Mouse (Mus musculus): ENCODE data around the gene Pi4k2a. TPM values are rescaled to one million over a fixed set of nuclear protein-coding genes. Genes with fewer than 3 reads are reported as not detected.

Pi4k2a gene
- polyA plus RNA-seq, 1 experiment from 2014 or later = 33.0 TPM

DNA sequence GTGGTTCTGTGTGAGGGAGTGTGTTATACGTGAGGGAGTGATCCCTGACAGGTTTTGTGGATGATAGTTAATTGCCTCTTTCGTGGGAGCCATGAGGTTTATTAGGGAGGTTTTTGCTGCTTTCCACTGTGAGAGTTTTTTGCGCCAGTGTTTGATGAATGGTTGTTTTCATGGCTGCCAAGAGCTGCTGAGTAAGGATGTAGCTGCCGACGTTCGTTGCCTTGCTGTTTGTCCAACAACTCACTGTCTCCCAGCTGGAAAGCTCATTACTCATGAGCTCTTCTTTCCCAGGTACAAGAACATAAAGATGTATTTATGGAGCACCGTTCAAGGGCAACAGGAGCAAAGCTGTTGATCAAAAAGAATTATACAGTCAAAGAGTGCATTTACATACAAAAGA, 73.9 kb downstream of the Pi4k2a start:
- no peak for DNase-seq (ENCODE audit: low spot score)
- Histone ChIP-seq H3K9me3 (replicated peaks) (no peaks in the 10 kb centered on the region), H3K36me3 (no peaks in the 10 kb centered on the region), H3K4me3 (no peak overlapping the region), H3K27ac (no peak overlapping the region), H3K27me3 (ENCODE audit: low read depth, poor library complexity, severe bottlenecking) (peaks cover 32% of the 10 kb centered on the region), H3K4me1 (peaks cover 9% of the 10 kb centered on the region; the same call in 1 of the 2 replicates)
- 53% methylated on average over 7 of the region's 7 CpGs for WGBS

DNA sequence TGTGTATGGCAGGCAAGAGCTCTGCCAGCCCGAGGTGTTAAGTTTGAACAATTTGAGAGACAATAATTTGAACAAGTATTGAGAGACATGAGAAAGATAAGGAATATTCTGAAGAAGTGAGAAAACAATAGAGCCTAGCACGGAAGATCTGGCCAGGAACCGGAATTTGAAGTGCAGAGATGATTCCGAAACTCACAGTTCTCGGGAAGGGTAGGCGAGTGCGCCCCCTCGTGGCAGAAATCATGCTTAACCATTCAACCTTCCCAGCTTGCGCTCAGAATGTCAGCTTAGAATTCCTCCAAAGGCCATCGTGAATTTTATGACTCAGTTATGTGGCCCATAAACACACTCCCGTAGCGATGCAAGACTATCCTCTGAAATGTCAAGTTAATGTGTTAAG, 75.9 kb downstream of the Pi4k2a start:
- DNase-seq (ENCODE audit: low spot score) = peak; percentile 94
- Histone ChIP-seq H3K36me3 (no peaks in the 10 kb centered on the region), H3K27ac (no peak overlapping the region; the same call in 1 of the 2 replicates), H3K4me3 (peak overlapping the region; percentile 29), H3K9me3 (replicated peaks) (no peaks in the 10 kb centered on the region), H3K27me3 (ENCODE audit: low read depth, poor library complexity, severe bottlenecking) (peaks cover 39% of the 10 kb centered on the region), H3K4me1 (peaks cover 13% of the 10 kb centered on the region)
- WGBS = 5% methylated on average over 12 of the region's 12 CpGs

DNA sequence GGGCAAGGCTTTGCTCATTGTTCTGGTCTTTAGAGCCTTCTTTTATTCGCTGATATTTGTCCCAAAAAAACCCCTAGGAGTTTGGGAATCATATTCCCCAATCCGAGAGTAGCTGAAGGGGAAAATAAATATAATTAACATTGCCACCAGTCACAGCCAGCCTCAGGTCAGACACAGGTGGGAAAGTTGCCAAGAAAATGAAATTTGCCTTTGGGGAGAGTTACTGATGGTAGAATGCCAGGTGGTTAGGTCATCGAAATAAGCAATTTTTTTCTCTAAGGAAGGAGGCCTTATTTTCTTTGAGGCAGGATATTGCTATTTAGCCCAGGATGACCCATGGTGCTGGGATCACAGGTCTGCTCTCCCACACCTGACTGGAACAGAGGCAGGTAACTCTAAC, 76.5 kb downstream of the Pi4k2a start:
- peaks cover 20% of the 10 kb centered on the region for H3K4me1 ChIP-seq
- H3K9me3 ChIP-seq (replicated peaks) = no peaks in the 10 kb centered on the region
- no peak overlapping the region for H3K4me3 ChIP-seq
- no peak overlapping the region for H3K27ac ChIP-seq
- H3K27me3 ChIP-seq (ENCODE audit: low read depth, poor library complexity, severe bottlenecking) = peaks cover 39% of the 10 kb centered on the region
- no peaks in the 10 kb centered on the region for H3K36me3 ChIP-seq
- WGBS = 56% methylated on average over 3 of the region's 3 CpGs
- no peak for DNase-seq (ENCODE audit: low spot score)

DNA sequence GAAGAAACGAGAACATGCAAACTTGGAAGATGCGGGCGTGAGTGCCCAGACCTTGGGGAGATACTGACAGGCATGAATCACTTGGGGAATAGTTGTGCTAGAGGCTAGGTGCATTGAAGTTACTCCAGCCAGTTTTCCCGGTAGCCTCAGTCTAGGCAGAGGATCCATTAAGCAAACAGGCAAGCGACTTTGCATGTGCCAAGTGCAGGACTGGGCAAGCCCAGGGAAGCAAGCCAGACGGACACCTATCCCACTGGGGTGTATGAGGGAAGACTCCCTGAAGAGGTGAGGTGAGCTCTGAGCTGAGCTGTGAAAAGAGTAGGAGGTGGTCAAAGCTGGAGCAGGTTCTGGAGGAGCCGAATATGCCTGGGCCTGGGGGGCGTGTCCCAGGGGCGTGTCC, 77.2 kb downstream of the Pi4k2a start:
- Histone ChIP-seq H3K36me3 (no peaks in the 10 kb centered on the region), H3K27ac (no peak overlapping the region), H3K4me1 (peaks cover 20% of the 10 kb centered on the region), H3K4me3 (no peak overlapping the region), H3K27me3 (ENCODE audit: low read depth, poor library complexity, severe bottlenecking) (peaks cover 39% of the 10 kb centered on the region), H3K9me3 (replicated peaks) (no peaks in the 10 kb centered on the region)
- WGBS = 59% methylated on average over 9 of the region's 9 CpGs
- no peak for DNase-seq (ENCODE audit: low spot score)

DNA sequence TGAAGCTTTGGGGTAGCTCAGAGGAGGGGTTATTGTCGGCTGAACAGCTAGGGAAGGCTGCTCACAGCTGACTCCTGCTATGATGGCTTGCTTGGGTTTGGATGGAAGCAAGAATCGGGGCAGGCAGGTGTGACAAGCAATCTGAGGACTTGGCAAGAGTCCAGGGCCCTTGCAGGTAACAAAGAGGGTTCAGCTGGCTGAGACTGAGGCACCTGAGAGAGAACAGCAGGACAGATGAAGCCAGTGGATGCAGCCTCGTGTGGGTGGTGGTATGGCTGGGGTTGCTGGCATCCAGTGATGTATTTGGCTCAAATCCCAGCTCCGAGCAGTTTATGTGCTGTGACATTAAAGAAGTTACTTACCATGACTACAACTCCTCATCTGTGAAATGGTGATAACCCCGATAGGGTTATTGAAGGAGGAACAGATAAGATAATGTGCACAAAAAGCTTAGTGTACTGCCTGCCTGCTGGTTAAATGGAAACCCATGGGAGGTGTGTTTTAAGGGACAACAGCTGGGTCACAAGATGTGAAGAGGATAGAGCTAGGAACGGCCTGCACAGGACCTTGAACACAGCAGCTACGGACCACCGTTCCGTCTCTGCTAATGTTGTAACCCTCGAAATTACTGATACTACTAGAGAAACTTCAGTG, 79.2 kb downstream of the Pi4k2a start:
- 80% methylated on average over 10 of the region's 10 CpGs for WGBS
- DNase-seq (ENCODE audit: low spot score) = no peak
- no peak overlapping the region for H3K27ac ChIP-seq
- no peaks in the 10 kb centered on the region for H3K36me3 ChIP-seq
- H3K4me1 ChIP-seq = peaks cover 20% of the 10 kb centered on the region
- no peaks in the 10 kb centered on the region for H3K9me3 ChIP-seq (replicated peaks)
- peaks cover 39% of the 10 kb centered on the region for H3K27me3 ChIP-seq (ENCODE audit: low read depth, poor library complexity, severe bottlenecking)
- H3K4me3 ChIP-seq = no peak overlapping the region

DNA sequence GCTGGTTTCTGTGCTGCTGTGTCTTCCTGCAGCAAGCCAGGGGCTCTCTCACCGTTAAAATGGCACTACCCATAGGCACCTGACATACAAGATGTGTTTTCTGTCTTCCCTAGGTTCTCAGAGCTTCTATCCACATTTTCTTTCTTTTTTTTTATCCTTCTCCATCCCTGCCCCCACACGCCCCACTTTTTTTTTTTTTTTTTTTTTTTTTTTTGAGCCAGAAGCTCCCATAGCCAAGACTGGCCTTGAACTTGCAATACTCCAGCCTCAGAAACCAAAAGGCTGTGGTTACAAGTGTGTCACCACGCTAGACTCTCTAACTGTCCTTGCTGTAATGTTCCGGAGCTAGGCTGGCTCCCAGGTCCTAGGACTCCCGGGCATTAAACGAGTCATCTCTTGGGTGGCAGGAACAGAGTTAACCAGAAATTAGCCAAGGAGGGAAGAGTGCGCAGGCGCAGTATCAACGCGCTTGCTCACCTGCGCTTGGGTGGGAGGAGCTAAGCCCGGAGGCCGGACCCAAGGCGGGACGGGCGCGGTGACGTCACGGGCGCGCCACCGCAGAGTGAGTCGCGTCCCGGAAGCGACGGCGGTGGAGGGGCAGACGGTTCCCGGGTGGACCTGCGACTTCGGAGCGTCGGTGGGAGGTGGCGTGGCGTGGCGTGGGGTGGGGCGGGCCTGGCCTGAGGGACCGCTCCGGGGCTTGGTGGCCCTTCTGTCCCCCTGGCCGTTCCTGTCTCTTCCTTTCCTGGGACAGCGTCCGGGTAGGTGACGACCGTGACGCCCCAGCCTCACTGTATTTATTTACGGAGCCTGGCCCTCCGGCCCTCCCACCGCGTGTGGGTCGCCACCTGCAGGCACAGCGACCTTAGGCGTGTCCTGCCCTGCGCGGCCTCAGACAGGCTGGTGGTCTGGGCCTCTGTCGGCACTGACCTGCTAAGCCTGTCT, 80.0 kb downstream of the Pi4k2a start:
- no peaks in the 10 kb centered on the region for H3K36me3 ChIP-seq
- H3K9me3 ChIP-seq (replicated peaks) = no peaks in the 10 kb centered on the region
- H3K4me3 ChIP-seq = peak overlapping the region; percentile 93
- peaks cover 20% of the 10 kb centered on the region for H3K4me1 ChIP-seq
- 2% methylated on average over 56 of the region's 56 CpGs for WGBS
- H3K27ac ChIP-seq = peak overlapping the region; percentile 84
- H3K27me3 ChIP-seq (ENCODE audit: low read depth, poor library complexity, severe bottlenecking) = peaks cover 34% of the 10 kb centered on the region
- peak; percentile 93 for DNase-seq (ENCODE audit: low spot score)

Other genes with a start within 250 kb of the Pi4k2a start
- 1.9 and 3.0 TPM in 2 replicates for gene Frat2, start 242.3 kb upstream of the Pi4k2a start, polyA plus RNA-seq (2016; fragmentation: Nextera tagmentation; extraction: Ambion mirVana)
- 31.9 and 39.8 TPM in 2 replicates for gene Rrp12, start 194.3 kb upstream of the Pi4k2a start, polyA plus RNA-seq (2016; fragmentation: Nextera tagmentation; extraction: Ambion mirVana)
- 900 and 1,117 TPM in 2 replicates for gene Pgam1, start 178.5 kb upstream of the Pi4k2a start, polyA plus RNA-seq (2016; fragmentation: Nextera tagmentation; extraction: Ambion mirVana)
- 91.7 and 102 TPM in 2 replicates for gene Exosc1, start 157.0 kb upstream of the Pi4k2a start, polyA plus RNA-seq (2016; fragmentation: Nextera tagmentation; extraction: Ambion mirVana)
- gene Zdhhc16, start 157.0 kb upstream of the Pi4k2a start, polyA plus RNA-seq (2016; fragmentation: Nextera tagmentation; extraction: Ambion mirVana) = 92.0 and 96.5 TPM in 2 replicates
- gene Mms19, start 109.3 kb upstream of the Pi4k2a start, polyA plus RNA-seq (2016; fragmentation: Nextera tagmentation; extraction: Ambion mirVana) = 39.9 and 52.5 TPM in 2 replicates
- 14.2 and 15.1 TPM in 2 replicates for gene Ubtd1, start 108.7 kb upstream of the Pi4k2a start, polyA plus RNA-seq (2016; fragmentation: Nextera tagmentation; extraction: Ambion mirVana)
- gene Ankrd2, start 54.5 kb upstream of the Pi4k2a start, polyA plus RNA-seq (2016; fragmentation: Nextera tagmentation; extraction: Ambion mirVana) = not detected in 2 replicates
- 1.1 and 1.3 TPM in 2 replicates for gene Hoga1, start 44.9 kb upstream of the Pi4k2a start, polyA plus RNA-seq (2016; fragmentation: Nextera tagmentation; extraction: Ambion mirVana)
- gene 4933411K16Rik, start 38.2 kb upstream of the Pi4k2a start, polyA plus RNA-seq (2016; fragmentation: Nextera tagmentation; extraction: Ambion mirVana) = 0.24 TPM in 1 of 2 replicates, not detected in the other
- gene Morn4, start 4.1 kb upstream of the Pi4k2a start, polyA plus RNA-seq (2016; fragmentation: Nextera tagmentation; extraction: Ambion mirVana) = 43.6 and 49.0 TPM in 2 replicates
- gene Avpi1, start 38.6 kb downstream of the Pi4k2a start, polyA plus RNA-seq (2016; fragmentation: Nextera tagmentation; extraction: Ambion mirVana) = 22.1 and 25.0 TPM in 2 replicates
- 5.6 and 5.8 TPM in 2 replicates for gene Marveld1, start 56.9 kb downstream of the Pi4k2a start, polyA plus RNA-seq (2016; fragmentation: Nextera tagmentation; extraction: Ambion mirVana)
- 27.6 and 30.8 TPM in 2 replicates for gene Zfyve27, start 73.5 kb downstream of the Pi4k2a start, polyA plus RNA-seq (2016; fragmentation: Nextera tagmentation; extraction: Ambion mirVana)
- 0.21 and 2.4 TPM in 2 replicates for gene Sfrp5, start 111.8 kb downstream of the Pi4k2a start, polyA plus RNA-seq (2016; fragmentation: Nextera tagmentation; extraction: Ambion mirVana)
- gene Golga7b, start 157.1 kb downstream of the Pi4k2a start, polyA plus RNA-seq (2016; fragmentation: Nextera tagmentation; extraction: Ambion mirVana) = not detected in 2 replicates